Mouse (Mus musculus): ENCODE results near the gene Wwc1. TPM values are rescaled to one million over a fixed set of nuclear protein-coding genes. Genes with fewer than 3 reads are reported as not detected.

Gene Wwc1
- 7.8 and 9.9 TPM in 2 replicates for polyA plus RNA-seq (2015; fragmentation: Nextera tagmentation; extraction: Ambion mirVana)

GRCm38 (mm10) chr11:35980411-35980917 is at the start of gene Wwc1:
Gene Wwc1 (minus strand): TSS chr11:35980527.
- Histone ChIP-seq H3K27ac (ENCODE audit: low read length) (peak within 1 kb of the TSS; percentile 79), H3K9ac (ENCODE audit: low read length) (peak within 1 kb of the TSS; percentile 79), H3K36me3 (ENCODE audit: control insufficient read depth, insufficient read depth, low read length) (no peaks in the 10 kb centered on the region), H3K4me2 (ENCODE audit: low read depth, low read length) (peak within 1 kb of the TSS; percentile 71), H3K27me3 (ENCODE audit: control insufficient read depth, insufficient read depth, low read depth, low read length) (peaks cover 14% of the 10 kb centered on the region), H3K4me3 (ENCODE audit: low read length) (peak within 1 kb of the TSS; percentile 71), H3K9me3 (ENCODE audit: control insufficient read depth, low read length) (no peaks in the 10 kb centered on the region), H3K4me1 (replicated peaks; ENCODE audit: control insufficient read depth, insufficient read depth, low read length) (peaks cover 2% of the 10 kb centered on the region; the same call in 1 of the 2 replicates)
- WGBS, result under 1% methylated on average over 35 of the region's 47 CpGs
- peak; percentile 89 for ATAC-seq (ENCODE audit: low read depth)

- no peaks in the 10 kb centered on the region for H3K4me1 ChIP-seq (replicated peaks; ENCODE audit: control insufficient read depth, insufficient read depth, low read length)
- H3K9me3 ChIP-seq (ENCODE audit: control insufficient read depth, low read length), result no peaks in the 10 kb centered on the region
- H3K27me3 ChIP-seq (ENCODE audit: control insufficient read depth, insufficient read depth, low read depth, low read length), result no peaks in the 10 kb centered on the region
- H3K9ac ChIP-seq (ENCODE audit: low read length), result no peak overlapping the region
- no peak overlapping the region for H3K4me3 ChIP-seq (ENCODE audit: low read length)
- 48% methylated on average over 3 of the region's 3 CpGs for WGBS
- no peak overlapping the region for H3K4me2 ChIP-seq (ENCODE audit: low read depth, low read length)
- H3K36me3 ChIP-seq (ENCODE audit: control insufficient read depth, insufficient read depth, low read length), result no peaks in the 10 kb centered on the region
- H3K27ac ChIP-seq (ENCODE audit: low read length), result no peak overlapping the region
- ATAC-seq (ENCODE audit: low read depth), result no peak
Observed at GRCm38 (mm10) chr11:36020009-36020408, 39.7 kb upstream of the Wwc1 start.

- no peaks in the 10 kb centered on the region for H3K36me3 ChIP-seq (ENCODE audit: control insufficient read depth, insufficient read depth, low read length)
- H3K27ac ChIP-seq (ENCODE audit: low read length), result no peak overlapping the region
- H3K4me2 ChIP-seq (ENCODE audit: low read depth, low read length), result no peak overlapping the region
- WGBS, result 65% methylated on average over 4 of the region's 4 CpGs
- H3K4me3 ChIP-seq (ENCODE audit: low read length), result no peak overlapping the region
- no peaks in the 10 kb centered on the region for H3K9me3 ChIP-seq (ENCODE audit: control insufficient read depth, low read length)
- no peaks in the 10 kb centered on the region for H3K27me3 ChIP-seq (ENCODE audit: control insufficient read depth, insufficient read depth, low read depth, low read length)
- no peak for ATAC-seq (ENCODE audit: low read depth)
- no peaks in the 10 kb centered on the region for H3K4me1 ChIP-seq (replicated peaks; ENCODE audit: control insufficient read depth, insufficient read depth, low read length)
- H3K9ac ChIP-seq (ENCODE audit: low read length), result no peak overlapping the region
Observed at GRCm38 (mm10) chr11:36013179-36013578, 32.9 kb upstream of the Wwc1 start.

DNA sequence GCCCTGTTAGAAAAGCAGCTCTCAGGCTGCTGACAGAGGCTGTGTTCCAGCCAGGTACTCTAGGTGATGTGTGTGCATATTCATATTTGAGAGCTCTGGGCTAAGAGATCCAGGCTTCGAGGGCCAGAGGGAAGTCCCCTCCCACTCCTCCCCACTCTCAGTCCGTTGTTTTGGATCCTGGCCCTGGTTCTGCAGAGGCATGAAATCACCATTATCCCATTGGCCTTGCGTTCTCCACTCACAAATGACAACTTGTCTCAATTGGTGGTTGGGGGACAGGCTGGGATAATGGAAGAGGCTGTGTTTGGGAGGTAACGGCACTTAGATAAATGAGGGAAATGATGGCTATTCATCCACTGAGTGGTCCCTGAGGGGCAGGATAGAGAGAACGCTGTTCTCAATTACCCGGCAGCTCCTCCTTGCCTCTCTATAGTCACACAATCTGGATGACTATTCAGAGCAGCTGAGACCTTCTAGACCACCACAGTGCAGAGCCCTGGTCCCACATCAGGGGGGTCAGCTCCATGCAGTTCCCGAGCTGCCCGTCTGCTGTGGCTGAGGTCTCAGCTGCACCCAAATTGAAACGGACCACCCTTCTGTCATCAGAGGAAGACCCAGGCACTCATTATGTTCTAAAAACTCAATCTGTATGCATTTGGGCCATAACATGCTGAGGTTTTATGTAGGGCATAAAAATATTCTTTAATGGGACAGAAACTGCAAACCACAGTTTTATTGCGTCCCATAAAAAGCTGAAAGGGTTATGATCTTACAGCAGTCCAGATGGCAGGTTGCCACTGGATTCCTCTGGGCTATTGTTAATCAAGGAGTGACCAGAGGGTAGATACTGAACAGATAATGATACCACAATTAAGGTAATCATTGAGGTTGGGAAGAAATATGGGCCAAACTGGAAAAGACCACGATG is 29.2 kb upstream of the Wwc1 start:
- 80% methylated on average over 11 of the region's 11 CpGs for WGBS
- no peak for ATAC-seq (ENCODE audit: low read depth)
- no peaks in the 10 kb centered on the region for H3K36me3 ChIP-seq (ENCODE audit: control insufficient read depth, insufficient read depth, low read length)

DNA sequence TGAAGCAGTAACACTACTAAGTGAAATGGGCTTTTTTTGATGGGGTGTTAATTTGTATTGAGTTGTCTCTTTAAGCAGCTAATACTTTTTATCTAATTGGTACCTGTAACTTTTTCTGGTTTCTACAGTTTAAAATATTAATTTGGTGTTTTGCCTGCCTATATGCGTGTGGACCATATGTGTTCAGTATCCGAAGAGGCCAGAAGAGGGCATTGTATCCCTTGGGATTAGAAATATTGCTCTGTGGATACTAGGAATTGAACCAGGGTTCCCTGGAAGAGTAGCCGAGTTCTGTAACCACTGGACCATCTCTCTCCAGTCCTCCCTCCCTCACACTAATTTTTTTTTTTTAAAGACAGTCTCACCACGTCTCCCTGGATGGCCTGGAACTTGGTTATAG is 22.6 kb upstream of the Wwc1 start:
- Histone ChIP-seq H3K4me3 (ENCODE audit: low read length) (no peak overlapping the region), H3K36me3 (ENCODE audit: control insufficient read depth, insufficient read depth, low read length) (no peaks in the 10 kb centered on the region), H3K4me1 (replicated peaks; ENCODE audit: control insufficient read depth, insufficient read depth, low read length) (no peaks in the 10 kb centered on the region; the same call in 1 of the 2 replicates), H3K4me2 (ENCODE audit: low read depth, low read length) (no peak overlapping the region), H3K27ac (ENCODE audit: low read length) (no peak overlapping the region), H3K27me3 (ENCODE audit: control insufficient read depth, insufficient read depth, low read depth, low read length) (no peaks in the 10 kb centered on the region), H3K9ac (ENCODE audit: low read length) (no peak overlapping the region), H3K9me3 (ENCODE audit: control insufficient read depth, low read length) (no peaks in the 10 kb centered on the region)
- ATAC-seq (ENCODE audit: low read depth), result no peak
- 41% methylated on average over 4 of the region's 4 CpGs for WGBS

More for the DNA sequence above, 29.2 kb upstream of the Wwc1 start:
- H3K4me2 ChIP-seq (ENCODE audit: low read depth, low read length), result no peak overlapping the region
- H3K9ac ChIP-seq (ENCODE audit: low read length), result no peak overlapping the region
- H3K9me3 ChIP-seq (ENCODE audit: control insufficient read depth, low read length), result no peaks in the 10 kb centered on the region
- H3K4me3 ChIP-seq (ENCODE audit: low read length), result no peak overlapping the region
- H3K27me3 ChIP-seq (ENCODE audit: control insufficient read depth, insufficient read depth, low read depth, low read length), result no peaks in the 10 kb centered on the region
- H3K27ac ChIP-seq (ENCODE audit: low read length), result no peak overlapping the region
- H3K4me1 ChIP-seq (replicated peaks; ENCODE audit: control insufficient read depth, insufficient read depth, low read length), result no peaks in the 10 kb centered on the region

DNA sequence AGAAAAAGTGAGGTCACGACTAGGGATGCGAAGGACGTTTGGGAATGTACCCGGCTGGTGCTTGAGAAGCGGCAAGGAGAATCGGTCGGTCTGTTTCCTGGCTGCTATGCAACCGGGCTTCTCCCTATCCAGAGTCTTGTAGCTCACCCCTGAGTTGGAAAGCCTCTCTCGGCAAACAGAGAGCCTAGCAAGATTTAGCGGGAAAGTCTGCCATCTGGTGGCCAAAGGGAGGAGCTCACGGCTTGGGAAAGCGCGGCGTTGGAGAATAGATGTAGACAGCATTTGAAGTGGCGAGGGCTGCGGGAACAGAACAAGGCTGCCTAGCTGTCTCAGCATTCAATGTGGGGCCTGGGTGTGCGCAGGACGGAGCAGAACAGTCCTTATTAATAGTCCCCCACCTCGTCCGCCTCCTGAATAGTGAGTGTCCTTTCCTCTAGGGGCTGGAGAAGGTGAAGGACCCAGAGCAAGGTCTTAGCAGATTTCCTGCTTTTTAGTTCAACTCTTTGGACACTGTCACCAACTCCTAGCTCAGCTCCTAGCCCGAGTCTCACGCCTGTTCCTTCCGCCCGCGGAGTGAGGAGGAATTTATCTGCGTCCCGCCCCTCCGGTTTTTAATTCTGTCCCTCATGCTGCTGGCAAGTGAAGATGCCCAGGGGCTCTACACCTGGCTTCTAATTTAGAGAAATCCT is 21.1 kb upstream of the Wwc1 start:
- no peak overlapping the region for H3K9ac ChIP-seq (ENCODE audit: low read length)
- peak overlapping the region; percentile 55 for H3K27ac ChIP-seq (ENCODE audit: low read length)
- H3K27me3 ChIP-seq (ENCODE audit: control insufficient read depth, insufficient read depth, low read depth, low read length), result no peaks in the 10 kb centered on the region
- no peaks in the 10 kb centered on the region for H3K9me3 ChIP-seq (ENCODE audit: control insufficient read depth, low read length)
- ATAC-seq (ENCODE audit: low read depth), result peak; percentile 91
- WGBS, result 5% methylated on average over 28 of the region's 28 CpGs
- H3K4me1 ChIP-seq (replicated peaks; ENCODE audit: control insufficient read depth, insufficient read depth, low read length), result no peaks in the 10 kb centered on the region; the same call in 1 of the 2 replicates
- no peaks in the 10 kb centered on the region for H3K36me3 ChIP-seq (ENCODE audit: control insufficient read depth, insufficient read depth, low read length)
- H3K4me3 ChIP-seq (ENCODE audit: low read length), result peak overlapping the region; percentile 22
- peak overlapping the region; percentile 51 for H3K4me2 ChIP-seq (ENCODE audit: low read depth, low read length)

- H3K27ac ChIP-seq (ENCODE audit: low read length), result peak overlapping the region; percentile 55
- H3K4me1 ChIP-seq (replicated peaks; ENCODE audit: control insufficient read depth, insufficient read depth, low read length), result no peaks in the 10 kb centered on the region; the same call in 1 of the 2 replicates
- no peaks in the 10 kb centered on the region for H3K27me3 ChIP-seq (ENCODE audit: control insufficient read depth, insufficient read depth, low read depth, low read length)
- peak overlapping the region; percentile 51 for H3K4me2 ChIP-seq (ENCODE audit: low read depth, low read length)
- WGBS, result 1% methylated on average over 10 of the region's 10 CpGs
- H3K9ac ChIP-seq (ENCODE audit: low read length), result no peak overlapping the region
- H3K4me3 ChIP-seq (ENCODE audit: low read length), result peak overlapping the region; percentile 22
- peak; percentile 63 for ATAC-seq (ENCODE audit: low read depth)
- no peaks in the 10 kb centered on the region for H3K36me3 ChIP-seq (ENCODE audit: control insufficient read depth, insufficient read depth, low read length)
- H3K9me3 ChIP-seq (ENCODE audit: control insufficient read depth, low read length), result no peaks in the 10 kb centered on the region
Observed at GRCm38 (mm10) chr11:36000585-36001281, 20.4 kb upstream of the Wwc1 start.

DNA sequence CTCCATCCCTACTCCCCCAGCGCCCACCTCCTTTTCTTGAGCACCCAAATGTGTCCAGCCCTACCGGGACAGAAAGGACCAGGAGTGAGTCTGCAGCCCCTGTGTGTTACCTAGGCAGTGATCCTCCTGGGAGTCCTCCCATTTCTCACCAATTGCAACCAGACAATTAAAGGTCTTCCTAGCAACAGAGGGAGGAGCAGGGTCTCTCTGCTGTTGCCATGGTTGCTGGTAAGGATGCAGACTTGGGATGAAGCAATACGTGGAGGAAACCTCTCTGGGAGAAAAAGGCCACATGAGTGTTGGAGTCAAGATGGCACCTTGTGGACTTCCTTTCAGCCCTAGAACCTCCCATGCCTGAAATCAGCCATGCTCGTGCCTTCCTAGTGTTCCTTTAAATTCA is 19.7 kb upstream of the Wwc1 start:
- no peak overlapping the region for H3K4me3 ChIP-seq (ENCODE audit: low read length)
- H3K9me3 ChIP-seq (ENCODE audit: control insufficient read depth, low read length), result no peaks in the 10 kb centered on the region
- no peak overlapping the region for H3K4me2 ChIP-seq (ENCODE audit: low read depth, low read length)
- H3K4me1 ChIP-seq (replicated peaks; ENCODE audit: control insufficient read depth, insufficient read depth, low read length), result no peaks in the 10 kb centered on the region; the same call in 1 of the 2 replicates
- H3K36me3 ChIP-seq (ENCODE audit: control insufficient read depth, insufficient read depth, low read length), result no peaks in the 10 kb centered on the region
- 18% methylated on average over 4 of the region's 4 CpGs for WGBS
- no peak overlapping the region for H3K27ac ChIP-seq (ENCODE audit: low read length)
- H3K27me3 ChIP-seq (ENCODE audit: control insufficient read depth, insufficient read depth, low read depth, low read length), result no peaks in the 10 kb centered on the region
- ATAC-seq (ENCODE audit: low read depth), result no peak
- no peak overlapping the region for H3K9ac ChIP-seq (ENCODE audit: low read length)

All from lung, embryonic 16.5 days (tissue).